Mouse (Mus musculus) cerebellum, adult 9-10 months (tissue): ENCODE results near the gene Cxxc4.
A peak's percentile ranks its signal among the peaks of the same experiment; 100 is the strongest.

Experiments
- DNase-seq: peaks from one replicate; pipeline ENCODE4 v3.0.0; 2022

Cxxc4 gene

DNA sequence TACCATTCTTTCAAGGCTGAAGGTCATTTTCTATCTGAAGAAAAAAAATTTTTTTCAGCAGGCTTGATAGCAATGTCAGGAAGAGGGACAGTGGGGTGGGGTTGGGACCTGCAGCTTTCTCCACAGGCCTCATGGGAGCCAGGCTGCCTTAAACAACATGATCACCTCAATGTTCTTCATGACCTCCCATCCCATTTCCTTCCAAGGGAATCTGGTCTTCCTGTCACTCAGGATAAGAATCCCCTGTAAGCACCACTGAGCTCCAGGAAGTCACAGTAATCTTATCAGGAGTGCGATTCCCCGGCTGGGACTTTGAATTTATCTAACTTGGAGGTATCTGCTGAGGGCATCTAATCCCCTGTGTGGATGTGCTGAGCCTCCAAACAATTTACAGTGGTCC lies 17.9 kb downstream of the Cxxc4 start:
- DNase-seq = no peak

DNA sequence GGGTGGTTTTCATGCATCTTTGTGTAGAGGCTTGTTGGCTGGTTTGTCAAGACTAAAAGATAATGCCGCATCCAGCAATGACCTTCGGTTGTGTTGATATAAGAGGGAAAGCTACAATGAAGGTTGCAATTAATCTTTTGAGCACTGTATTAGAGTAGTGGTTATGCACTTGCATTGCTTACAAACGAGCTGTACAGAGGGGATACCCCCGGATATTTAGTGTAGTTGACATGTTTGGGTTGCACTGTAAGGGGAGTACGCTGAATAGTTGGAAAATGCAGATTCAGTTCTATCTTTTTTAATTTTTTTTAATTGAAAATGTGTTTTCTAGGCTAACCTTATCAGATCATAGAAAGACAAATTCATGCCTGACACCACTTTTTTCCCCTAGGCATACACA lies 22.4 kb downstream of the Cxxc4 start:
- no peak for DNase-seq

DNA sequence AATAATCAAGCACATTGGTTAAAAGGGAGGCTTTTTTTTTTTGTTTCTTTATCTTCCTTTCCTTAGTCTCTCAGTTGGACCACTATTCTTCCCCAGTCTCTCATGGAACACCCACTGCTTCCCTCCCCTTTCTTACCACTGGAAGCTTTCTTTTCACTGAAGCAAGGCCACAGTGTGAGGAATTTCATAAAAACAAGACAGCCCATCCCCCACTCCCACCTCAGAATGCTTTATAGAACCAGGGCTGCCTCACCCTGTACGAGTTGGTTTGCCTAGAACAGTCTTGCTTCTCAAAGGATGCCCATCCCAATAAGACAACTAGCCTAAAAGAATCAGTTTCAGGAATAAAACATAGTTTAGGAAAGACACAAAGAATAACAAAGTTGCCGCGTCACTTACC lies 23.0 kb downstream of the Cxxc4 start:
- no peak for DNase-seq

DNA sequence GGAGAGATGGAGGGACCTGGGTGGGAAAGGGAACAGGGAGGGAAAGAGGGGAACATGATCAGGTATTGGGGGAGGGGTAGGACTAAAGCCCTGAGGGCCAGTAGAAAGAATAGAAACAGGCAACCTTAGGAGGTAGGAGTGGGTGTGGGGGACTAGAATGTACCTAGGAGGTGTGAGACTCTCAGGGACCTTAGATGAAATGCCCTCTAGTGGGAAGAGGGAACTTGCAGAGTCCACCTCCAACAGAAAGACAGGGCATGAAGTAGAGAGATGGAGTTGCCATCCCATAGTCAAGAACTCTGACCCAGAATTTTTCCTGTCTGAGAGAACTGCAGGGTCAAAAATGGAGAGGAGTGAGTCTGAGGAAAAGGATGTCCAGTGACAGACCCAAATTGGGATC lies 43.4 kb downstream of the Cxxc4 start:
- no peak for DNase-seq

DNA sequence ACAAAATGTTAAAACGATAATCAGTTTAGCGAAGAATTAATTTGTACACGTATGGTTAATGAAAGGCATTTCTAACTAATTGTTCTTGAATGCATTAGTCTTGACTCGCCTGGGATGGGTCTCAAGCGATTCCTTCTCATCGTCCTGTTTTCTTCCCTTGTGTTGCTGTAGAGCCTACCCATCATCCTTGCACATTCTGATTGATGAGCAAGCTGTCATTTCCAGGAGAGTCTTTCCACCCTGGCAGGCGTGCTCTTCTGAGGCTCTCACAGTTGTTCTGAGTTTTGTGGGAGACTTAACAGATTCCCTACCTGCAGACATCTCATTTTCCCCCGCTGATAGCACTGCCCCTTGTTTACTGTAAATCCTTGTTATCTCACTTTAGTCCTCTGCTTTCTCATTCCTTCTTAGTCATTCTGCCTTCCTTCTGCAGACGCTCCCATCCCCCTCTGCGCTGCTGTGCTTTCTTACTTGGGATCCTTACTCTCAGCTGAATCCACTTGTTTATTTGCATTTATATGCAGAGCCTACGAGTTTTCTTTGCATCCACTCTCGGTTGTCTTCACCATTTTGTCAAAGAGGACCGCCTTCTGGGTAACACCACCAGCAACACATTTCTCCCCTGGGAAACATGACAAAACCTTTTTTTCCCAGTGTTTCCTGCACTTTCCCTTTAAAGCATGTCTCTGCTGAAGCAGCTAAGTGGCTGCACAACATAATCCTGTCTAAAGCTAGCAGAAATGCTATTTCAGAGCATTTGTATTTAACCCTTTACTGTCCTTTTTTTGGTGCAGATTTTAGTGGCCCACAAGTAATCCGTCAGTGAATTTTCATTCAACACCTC lies 45.5 kb downstream of the Cxxc4 start:
- DNase-seq = no peak

DNA sequence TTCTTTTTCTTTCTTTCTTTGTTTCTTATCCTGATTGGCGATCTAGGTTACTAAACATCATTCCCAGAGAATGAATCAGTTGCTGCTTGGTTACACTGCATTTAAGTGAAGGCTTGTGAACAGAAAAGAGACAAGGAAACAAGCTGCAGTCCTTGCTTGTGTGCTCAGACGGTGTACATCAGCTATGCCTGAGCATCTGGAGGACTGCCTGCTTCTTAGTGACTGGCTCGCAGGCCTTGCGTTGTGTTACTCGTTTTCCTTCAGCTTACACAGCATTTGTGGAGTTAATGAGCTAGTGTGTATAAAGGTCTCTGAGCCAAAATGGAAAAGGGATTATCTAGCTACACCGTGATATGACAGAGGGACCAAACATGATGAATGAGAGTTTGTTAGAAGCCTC lies 58.9 kb downstream of the Cxxc4 start:
- DNase-seq = no peak

DNA sequence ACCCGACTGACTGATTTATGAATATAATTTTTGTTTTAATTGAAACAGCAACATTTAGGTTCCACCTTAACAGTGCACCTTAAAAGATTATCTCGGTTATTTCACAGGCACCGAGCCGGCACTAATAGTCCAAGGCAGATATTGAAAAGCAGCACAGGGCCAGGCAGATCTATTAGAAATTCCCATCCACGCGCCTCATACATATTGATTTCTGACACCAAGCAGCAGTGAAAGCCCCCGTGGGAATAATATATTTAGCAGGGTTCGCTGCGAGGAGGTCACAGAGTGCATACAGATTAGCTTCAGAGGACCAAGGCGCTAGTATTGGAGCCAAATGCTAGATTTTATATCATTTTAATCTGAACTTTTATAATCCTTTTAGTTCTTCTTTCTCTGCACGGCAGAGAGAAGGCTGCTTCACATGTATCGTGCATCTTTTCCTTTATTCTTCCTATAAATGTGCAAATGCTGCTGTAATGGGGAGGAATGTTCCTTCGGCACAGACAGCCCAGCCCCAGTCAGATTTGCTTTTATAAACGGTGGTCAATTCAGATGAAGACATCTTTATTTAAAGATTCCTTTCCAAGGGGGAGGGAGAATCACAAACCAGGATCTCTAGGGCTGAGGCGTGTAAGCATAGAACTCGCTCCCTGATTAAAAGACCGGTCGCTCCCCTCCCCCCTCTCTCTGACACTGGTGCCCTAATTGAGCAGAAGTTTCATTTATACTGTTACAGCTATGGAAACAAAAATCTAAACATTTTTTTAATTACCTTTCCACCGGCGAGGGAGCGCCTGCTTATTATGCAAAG lies 66.6 kb downstream of the Cxxc4 start:
- peak; percentile 19 for DNase-seq

DNA sequence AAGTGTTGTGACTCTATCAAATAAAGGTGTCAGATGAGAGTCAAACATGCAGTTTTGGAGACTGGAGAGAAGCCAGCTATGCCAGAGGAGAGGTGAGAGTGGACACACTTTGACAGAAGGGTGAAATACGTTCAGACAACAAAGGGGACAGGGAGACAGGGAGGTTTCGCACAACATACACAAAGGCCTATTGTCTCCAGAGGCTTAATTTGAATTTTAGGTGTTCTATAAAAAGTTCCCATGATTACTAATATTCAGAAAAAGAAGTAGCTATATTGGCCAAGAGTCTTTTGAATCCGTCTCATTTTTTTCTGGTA lies 67.2 kb downstream of the Cxxc4 start:
- DNase-seq = no peak

DNA sequence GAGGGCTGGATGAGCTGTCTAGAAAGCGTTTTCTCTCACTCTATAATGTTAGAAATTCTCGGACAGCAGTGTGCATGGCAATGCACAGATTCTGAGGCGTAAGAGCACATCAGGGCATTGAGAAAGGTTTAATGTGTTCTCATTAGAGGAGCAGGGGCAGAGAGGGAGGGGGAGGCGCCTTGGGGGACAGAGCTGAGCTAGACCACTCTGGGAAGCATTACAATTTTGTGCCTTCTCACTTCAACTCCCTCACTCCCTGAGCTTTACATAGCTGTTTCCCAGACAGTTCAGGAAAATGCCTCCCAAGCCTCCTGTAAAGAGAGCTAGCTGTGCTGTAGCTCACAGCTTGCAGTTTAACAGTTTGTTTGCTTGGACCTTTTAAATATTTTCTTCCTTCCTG lies 70.2 kb downstream of the Cxxc4 start:
- DNase-seq = no peak

DNA sequence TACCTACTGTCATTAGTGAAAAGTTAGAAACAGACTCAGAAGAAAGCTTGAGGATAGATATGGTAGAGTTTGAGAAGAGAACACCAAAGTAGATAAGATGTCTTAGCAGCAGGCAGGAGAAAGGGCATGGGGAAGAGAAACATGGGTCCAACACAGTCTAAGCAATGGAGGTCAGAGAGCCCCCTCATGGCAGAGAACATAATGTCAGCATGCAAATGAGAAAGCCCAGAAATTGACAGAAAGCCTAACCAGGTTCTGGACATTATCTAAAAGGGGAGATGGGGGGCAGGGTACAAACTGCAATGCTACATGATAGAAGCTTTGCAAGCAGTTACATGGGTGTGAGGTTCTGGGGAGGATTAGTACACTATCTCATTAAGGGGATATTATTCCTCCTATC lies 71.5 kb downstream of the Cxxc4 start:
- no peak for DNase-seq
